Mouse (Mus musculus) granulocyte monocyte progenitor cell, adult 5-6 weeks (primary cell): ENCODE results near the gene Ralb. TPM values are rescaled to one million over a fixed set of nuclear protein-coding genes. Genes with fewer than 3 reads are reported as not detected.

Experiments used
- total RNA-seq, 2 experiments: library from RNA; stranded (forward) in 1 of 2; stranded (reverse) in 1 of 2; fragments of 200-712, 200-1000 nt in 1 of 2; fragments of >200 nt in 1 of 2; fragmentation: Nextera tagmentation in 1 of 2; gene quantifications; 2 replicates each; pipeline ENCODE4 v1.2.3; 2014 to 2017

The Ralb gene
- total RNA-seq, 2 experiments from 2014 or later: 26.9 to 27.5 TPM

Other genes with a start within 250 kb of the Ralb start
- gene Inhbb, start 82.5 kb downstream of the Ralb start, total RNA-seq (2014; fragmentation: Nextera tagmentation): not detected in 2 replicates
- not detected in 2 replicates for gene Inhbb, start 82.5 kb downstream of the Ralb start, total RNA-seq (2017)
- gene Tmem185b, start 21.4 kb upstream of the Ralb start, total RNA-seq (2014; fragmentation: Nextera tagmentation): 10.8 and 17.3 TPM in 2 replicates
- 12.6 and 13.0 TPM in 2 replicates for gene Tmem185b, start 21.4 kb upstream of the Ralb start, total RNA-seq (2017)
- 1.6 TPM in 1 of 2 replicates, not detected in the other for gene Epb41l5, start 144.2 kb upstream of the Ralb start, total RNA-seq (2014; fragmentation: Nextera tagmentation)
- 0.65 TPM in 1 of 2 replicates, not detected in the other for gene Epb41l5, start 144.2 kb upstream of the Ralb start, total RNA-seq (2017)